Mouse (Mus musculus): ENCODE data around the gene Pip5k1b. TPM values are rescaled to one million over a fixed set of nuclear protein-coding genes. Genes with fewer than 3 reads are reported as not detected.

Pip5k1b gene
- polyA plus RNA-seq, 1 experiment from 2014 or later, result 2.4 TPM

- no peaks in the 10 kb centered on the region for H3K27me3 ChIP-seq (ENCODE audit: low read depth, poor library complexity, severe bottlenecking)
- no peak overlapping the region for H3K4me3 ChIP-seq
- 89% methylated on average over 9 of the region's 9 CpGs for WGBS
- H3K4me1 ChIP-seq, result 0 out of 2 replicates have a peak, but pooled peaks cover 4% of the 10 kb centered on the region
- H3K9me3 ChIP-seq (replicated peaks), result no peaks in the 10 kb centered on the region
- H3K36me3 ChIP-seq, result no peaks in the 10 kb centered on the region
- H3K27ac ChIP-seq (replicated peaks), result 0 out of 2 replicates have a peak overlapping the region, but pooled peaks have one; percentile 9
- DNase-seq (ENCODE audit: low spot score), result no peak
These were observed 138.6 kb downstream of the Pip5k1b start for GRCm38 (mm10) chr19:24416975-24417658.

DNA sequence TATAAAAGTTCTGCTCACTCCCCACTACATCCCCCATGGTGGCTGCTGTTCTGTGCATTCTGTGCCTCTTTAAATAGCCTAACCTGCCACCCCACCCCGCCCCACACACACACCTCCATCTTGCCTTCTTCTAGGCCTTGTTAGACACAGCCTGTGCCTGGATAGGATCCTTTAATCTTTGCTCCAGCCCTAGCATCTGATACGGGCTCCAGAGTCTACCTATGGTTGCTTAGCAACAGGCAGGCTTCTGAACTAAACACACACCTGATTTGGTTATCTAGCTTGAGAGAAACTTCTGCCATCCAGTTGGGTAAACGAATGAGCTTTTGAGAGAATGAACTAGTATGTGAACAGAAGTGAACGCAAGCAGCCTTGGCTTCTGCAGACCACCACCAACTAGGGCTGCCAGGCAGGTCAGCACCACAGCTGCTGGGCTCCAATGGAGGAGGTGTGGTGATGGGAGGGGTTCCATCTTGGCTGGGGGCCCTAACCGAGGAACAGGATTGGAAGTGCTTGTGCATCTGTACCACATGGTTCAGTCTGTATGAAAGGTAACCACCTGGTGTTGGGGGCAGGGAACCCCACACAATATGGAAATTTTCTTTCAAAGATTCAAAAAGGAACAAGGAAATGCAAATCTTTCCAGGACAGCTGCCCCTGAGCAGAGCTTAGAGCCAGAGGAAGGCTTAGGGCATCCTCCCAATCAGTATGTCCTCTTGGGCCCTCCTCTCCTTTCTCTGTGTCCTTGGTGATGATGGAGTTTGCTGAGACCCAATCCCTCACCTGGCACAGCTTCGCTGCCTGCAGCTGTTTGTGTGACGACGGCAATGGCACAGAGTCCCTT is 139.7 kb downstream of the Pip5k1b start:
- Histone ChIP-seq H3K27ac (replicated peaks) (0 out of 2 replicates have a peak overlapping the region, but pooled peaks have one; percentile 19), H3K27me3 (ENCODE audit: low read depth, poor library complexity, severe bottlenecking) (no peaks in the 10 kb centered on the region), H3K9me3 (replicated peaks) (no peaks in the 10 kb centered on the region), H3K4me1 (0 out of 2 replicates have a peak, but pooled peaks cover 4% of the 10 kb centered on the region), H3K36me3 (no peaks in the 10 kb centered on the region), H3K4me3 (no peak overlapping the region)
- 87% methylated on average over 8 of the region's 8 CpGs for WGBS
- DNase-seq (ENCODE audit: low spot score), result no peak

GRCm38 (mm10) chr19:24408863-24409564 is 146.7 kb downstream of the Pip5k1b start:
- H3K27ac ChIP-seq (replicated peaks), result no peak overlapping the region
- no peaks in the 10 kb centered on the region for H3K9me3 ChIP-seq (replicated peaks)
- no peak overlapping the region for H3K4me3 ChIP-seq
- H3K36me3 ChIP-seq, result no peaks in the 10 kb centered on the region
- H3K27me3 ChIP-seq (ENCODE audit: low read depth, poor library complexity, severe bottlenecking), result no peaks in the 10 kb centered on the region
- H3K4me1 ChIP-seq, result no peaks in the 10 kb centered on the region
- no peak for DNase-seq (ENCODE audit: low spot score)
- 87% methylated on average over 11 of the region's 11 CpGs for WGBS

DNA sequence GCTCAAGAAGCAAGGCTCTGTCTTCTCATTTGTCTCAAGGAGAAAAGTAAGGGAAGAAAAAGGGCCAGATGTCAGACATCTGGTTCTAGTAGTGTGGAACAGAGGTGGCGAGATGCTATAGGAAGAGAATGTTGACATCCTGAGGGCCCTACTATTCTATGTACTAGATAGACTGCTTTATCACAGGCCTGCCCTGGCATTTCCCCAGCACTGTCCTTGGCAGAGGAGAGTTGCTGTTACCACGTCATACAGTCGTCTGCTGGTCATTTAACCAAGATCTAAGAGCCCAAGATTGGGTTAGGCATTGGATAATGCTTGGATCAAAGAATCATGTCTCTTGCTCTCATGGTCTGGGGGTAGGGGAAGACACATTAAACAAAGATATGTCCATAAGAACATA is 151.0 kb downstream of the Pip5k1b start:
- H3K36me3 ChIP-seq, result no peaks in the 10 kb centered on the region
- no peak overlapping the region for H3K4me3 ChIP-seq
- no peak for DNase-seq (ENCODE audit: low spot score)
- 0 out of 2 replicates have a peak, but pooled peaks cover 3% of the 10 kb centered on the region for H3K4me1 ChIP-seq
- no peaks in the 10 kb centered on the region for H3K9me3 ChIP-seq (replicated peaks)
- H3K27ac ChIP-seq (replicated peaks), result no peak overlapping the region
- WGBS, result 94% methylated on average over 3 of the region's 3 CpGs
- no peaks in the 10 kb centered on the region for H3K27me3 ChIP-seq (ENCODE audit: low read depth, poor library complexity, severe bottlenecking)

GRCm38 (mm10) chr19:24403245-24403644 is 152.4 kb downstream of the Pip5k1b start:
- WGBS, result 92% methylated on average over 6 of the region's 6 CpGs
- Histone ChIP-seq H3K4me3 (no peak overlapping the region), H3K4me1 (0 out of 2 replicates have a peak, but pooled peaks cover 3% of the 10 kb centered on the region), H3K27me3 (ENCODE audit: low read depth, poor library complexity, severe bottlenecking) (no peaks in the 10 kb centered on the region), H3K36me3 (no peaks in the 10 kb centered on the region), H3K27ac (replicated peaks) (no peak overlapping the region), H3K9me3 (replicated peaks) (no peaks in the 10 kb centered on the region)
- DNase-seq (ENCODE audit: low spot score), result no peak

GRCm38 (mm10) chr19:24393920-24394319 is 161.8 kb downstream of the Pip5k1b start:
- no peak overlapping the region for H3K27ac ChIP-seq (replicated peaks)
- no peak overlapping the region for H3K4me3 ChIP-seq
- no peaks in the 10 kb centered on the region for H3K4me1 ChIP-seq
- no peaks in the 10 kb centered on the region for H3K36me3 ChIP-seq
- no peak for DNase-seq (ENCODE audit: low spot score)
- H3K9me3 ChIP-seq (replicated peaks), result no peaks in the 10 kb centered on the region
- H3K27me3 ChIP-seq (ENCODE audit: low read depth, poor library complexity, severe bottlenecking), result no peaks in the 10 kb centered on the region
- 90% methylated on average over 2 of the region's 2 CpGs for WGBS

- Histone ChIP-seq H3K36me3 (0 out of 2 replicates have a peak, but pooled peaks cover 4% of the 10 kb centered on the region), H3K27ac (replicated peaks) (no peak overlapping the region), H3K4me1 (no peaks in the 10 kb centered on the region), H3K27me3 (ENCODE audit: low read depth, poor library complexity, severe bottlenecking) (no peaks in the 10 kb centered on the region), H3K4me3 (no peak overlapping the region), H3K9me3 (replicated peaks) (no peaks in the 10 kb centered on the region)
- WGBS, result 88% methylated on average over 9 of the region's 9 CpGs
- DNase-seq (ENCODE audit: low spot score), result no peak
These were observed 164.0 kb downstream of the Pip5k1b start for GRCm38 (mm10) chr19:24391519-24392251.

- peaks cover 6% of the 10 kb centered on the region for H3K4me1 ChIP-seq
- H3K27me3 ChIP-seq (ENCODE audit: low read depth, poor library complexity, severe bottlenecking), result no peaks in the 10 kb centered on the region
- H3K36me3 ChIP-seq, result 0 out of 2 replicates have a peak, but pooled peaks cover 4% of the 10 kb centered on the region
- WGBS, result 93% methylated on average over 22 of the region's 22 CpGs
- DNase-seq (ENCODE audit: low spot score), result no peak
- H3K27ac ChIP-seq (replicated peaks), result no peak overlapping the region
- no peak overlapping the region for H3K4me3 ChIP-seq
- no peaks in the 10 kb centered on the region for H3K9me3 ChIP-seq (replicated peaks)
These were observed 168.5 kb downstream of the Pip5k1b start for GRCm38 (mm10) chr19:24386956-24387865.

DNA sequence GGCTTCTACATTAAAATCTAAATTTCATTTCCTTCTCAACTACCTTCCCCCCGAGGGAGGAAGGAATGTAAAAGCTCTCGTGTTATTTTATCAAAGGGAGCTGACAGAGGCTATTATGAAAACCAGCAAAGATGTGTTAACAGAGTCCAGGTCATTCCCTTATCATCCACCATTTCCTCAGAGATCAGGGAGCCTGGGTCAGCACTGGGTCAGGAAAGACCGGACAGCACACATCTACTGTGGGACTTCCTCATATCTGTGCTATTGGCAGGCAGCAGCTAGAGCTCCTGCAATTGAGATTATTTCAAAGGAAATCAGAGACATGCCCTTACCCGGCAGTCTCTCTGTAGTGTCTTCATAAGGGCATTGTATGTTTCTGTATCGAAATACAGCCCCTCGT is 177.2 kb downstream of the Pip5k1b start:
- no peak for DNase-seq (ENCODE audit: low spot score)
- 68% methylated on average over 6 of the region's 6 CpGs for WGBS
- Histone ChIP-seq H3K27ac (replicated peaks) (no peak overlapping the region), H3K36me3 (no peaks in the 10 kb centered on the region), H3K27me3 (ENCODE audit: low read depth, poor library complexity, severe bottlenecking) (no peaks in the 10 kb centered on the region), H3K4me1 (peaks cover 8% of the 10 kb centered on the region), H3K4me3 (no peak overlapping the region), H3K9me3 (replicated peaks) (no peaks in the 10 kb centered on the region)

GRCm38 (mm10) chr19:24371763-24372640 is 183.7 kb downstream of the Pip5k1b start:
- DNase-seq (ENCODE audit: low spot score), result no peak
- 75% methylated on average over 19 of the region's 19 CpGs for WGBS
- no peak overlapping the region for H3K4me3 ChIP-seq
- peak overlapping the region; percentile 63 for H3K27ac ChIP-seq (replicated peaks)
- H3K9me3 ChIP-seq (replicated peaks), result no peaks in the 10 kb centered on the region
- no peaks in the 10 kb centered on the region for H3K36me3 ChIP-seq
- H3K4me1 ChIP-seq, result peaks cover 17% of the 10 kb centered on the region
- H3K27me3 ChIP-seq (ENCODE audit: low read depth, poor library complexity, severe bottlenecking), result no peaks in the 10 kb centered on the region

DNA sequence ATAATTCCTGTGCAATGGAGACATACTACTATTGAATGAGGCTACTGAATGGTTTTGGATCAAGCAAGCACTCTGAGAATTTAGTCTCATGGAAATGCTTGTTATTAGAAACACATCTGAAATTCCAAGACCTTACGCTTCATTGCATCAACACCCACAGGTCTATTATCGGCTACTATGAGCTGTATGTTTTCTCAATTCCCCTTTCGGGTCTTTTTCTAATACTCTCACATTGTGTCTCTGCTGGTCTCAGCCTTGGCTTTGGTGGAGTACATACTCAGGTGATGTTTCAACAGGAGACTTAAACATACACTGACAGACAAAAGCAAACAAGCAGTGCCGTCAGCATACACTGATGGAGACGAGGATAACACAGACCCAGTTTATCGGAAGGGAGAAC is 187.3 kb downstream of the Pip5k1b start:
- no peaks in the 10 kb centered on the region for H3K9me3 ChIP-seq (replicated peaks)
- peaks cover 17% of the 10 kb centered on the region for H3K4me1 ChIP-seq
- no peaks in the 10 kb centered on the region for H3K36me3 ChIP-seq
- DNase-seq (ENCODE audit: low spot score), result no peak
- H3K4me3 ChIP-seq, result no peak overlapping the region
- no peaks in the 10 kb centered on the region for H3K27me3 ChIP-seq (ENCODE audit: low read depth, poor library complexity, severe bottlenecking)
- H3K27ac ChIP-seq (replicated peaks), result no peak overlapping the region
- 92% methylated on average over 6 of the region's 6 CpGs for WGBS
